Mouse (Mus musculus) embryonic facial prominence, embryonic 13.5 days (tissue): ENCODE measurements at regions not wholly inside any gene's neighbourhood (a gene's known extent, or its start where the extent isn't known, plus 50 kb on each side); places are given as distances from the start of the nearest gene placed in this dataset.

Experiments used
- ATAC-seq: fragments of 200-750 bp; cut with Nextera tagmentation; 2 replicates; pipeline ENCODE4 v1.8.0; 2017; ENCODE audit warnings: low read depth; ENCODE audit not compliant: insufficient number of reproducible peaks, insufficient read depth, low FRiP score, low TSS enrichment
- H3K27ac ChIP-seq: fragments of 300-500 bp; sonication (generic); 2 replicates; pipeline ENCODE4 v1.5.1; 2015; ENCODE audit warnings: moderate library complexity, mild to moderate bottlenecking, inconsistent platforms
- H3K27me3 ChIP-seq: fragments of 300-500 bp; sonication (generic); 2 replicates; pipeline ENCODE4 v1.6.1; 2015; ENCODE audit warnings: mild to moderate bottlenecking, inconsistent platforms
- H3K36me3 ChIP-seq: fragments of 300-500 bp; sonication (generic); 2 replicates; pipeline ENCODE4 v1.6.1; 2015; ENCODE audit warnings: mild to moderate bottlenecking, inconsistent platforms
- H3K4me1 ChIP-seq: fragments of 300-500 bp; sonication (generic); 2 replicates; pipeline ENCODE4 v1.6.1; 2015; ENCODE audit warnings: inconsistent platforms
- H3K4me2 ChIP-seq: fragments of 300-500 bp; sonication (generic); 2 replicates; pipeline ENCODE4 v1.6.1; 2015; ENCODE audit warnings: moderate library complexity, mild to moderate bottlenecking, inconsistent platforms
- H3K4me3 ChIP-seq: fragments of 300-500 bp; sonication (generic); 2 replicates; pipeline ENCODE4 v1.5.1; 2015; ENCODE audit warnings: mild to moderate bottlenecking, inconsistent platforms
- H3K9ac ChIP-seq: fragments of 300-500 bp; sonication (generic); 2 replicates; pipeline ENCODE4 v1.6.1; 2015; ENCODE audit warnings: mild to moderate bottlenecking, inconsistent platforms
- H3K9me3 ChIP-seq: fragments of 300-500 bp; sonication (generic); 2 replicates; pipeline ENCODE4 v1.6.1; 2016; ENCODE audit warnings: inconsistent platforms
- WGBS: fragments of 180-500 bp; shearing (Covaris S2); methylation state at CpG from one replicate; pipeline ENCODE4 v1.1.7; 2015; ENCODE audit warnings: mixed read lengths; 5-methylcytosine and 5-hydroxymethylcytosine counted together

- no peak for ATAC-seq
- Histone ChIP-seq H3K4me3 (no peak overlapping the region), H3K4me2 (no peak overlapping the region), H3K4me1 (no peaks in the 10 kb centered on the region), H3K9me3 (no peaks in the 10 kb centered on the region), H3K36me3 (no peaks in the 10 kb centered on the region), H3K9ac (no peak overlapping the region), H3K27ac (no peak overlapping the region), H3K27me3 (no peaks in the 10 kb centered on the region)
Observed at GRCm38 (mm10) chr2:46242806-46243205, 1125.6 kb upstream of the Zeb2 start.

DNA sequence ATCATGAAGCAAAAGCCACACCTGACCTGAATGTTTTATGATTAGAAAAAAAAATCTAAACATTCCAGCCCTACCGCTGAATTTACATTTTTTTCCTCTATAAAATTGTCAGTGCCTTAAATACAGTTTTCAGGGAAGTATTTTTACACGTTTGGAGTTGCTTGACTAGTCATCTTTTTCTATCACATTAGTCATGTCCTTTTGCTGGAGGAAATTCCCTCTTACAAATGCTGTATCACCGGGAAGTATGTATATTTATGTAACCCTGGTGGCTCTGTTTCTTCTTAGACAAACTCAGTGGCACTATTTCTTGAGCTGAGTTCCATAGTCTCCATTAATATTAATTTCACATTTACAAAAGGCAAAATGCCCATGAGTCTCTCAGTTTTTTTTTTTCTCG is 1122.7 kb upstream of the Zeb2 start:
- WGBS = 68% methylated on average over 4 of the region's 4 CpGs
- Histone ChIP-seq H3K27me3 (no peaks in the 10 kb centered on the region), H3K9ac (no peak overlapping the region), H3K9me3 (no peaks in the 10 kb centered on the region), H3K27ac (no peak overlapping the region), H3K4me1 (no peaks in the 10 kb centered on the region), H3K36me3 (no peaks in the 10 kb centered on the region), H3K4me2 (no peak overlapping the region), H3K4me3 (no peak overlapping the region)
- ATAC-seq = no peak

- Histone ChIP-seq H3K27me3 (no peaks in the 10 kb centered on the region), H3K27ac (no peak overlapping the region), H3K4me1 (no peaks in the 10 kb centered on the region), H3K9me3 (no peaks in the 10 kb centered on the region), H3K4me3 (no peak overlapping the region), H3K36me3 (no peaks in the 10 kb centered on the region), H3K4me2 (no peak overlapping the region), H3K9ac (no peak overlapping the region)
- 75% methylated on average over 2 of the region's 2 CpGs for WGBS
- ATAC-seq = no peak
Observed at GRCm38 (mm10) chr2:46230791-46231450, 1113.7 kb upstream of the Zeb2 start.

GRCm38 (mm10) chr2:46218336-46218957 is 1101.3 kb upstream of the Zeb2 start:
- no peak overlapping the region for H3K27ac ChIP-seq
- ATAC-seq = no peak
- no peaks in the 10 kb centered on the region for H3K27me3 ChIP-seq
- H3K4me2 ChIP-seq = no peak overlapping the region
- no peak overlapping the region for H3K9ac ChIP-seq
- no peaks in the 10 kb centered on the region for H3K9me3 ChIP-seq
- WGBS = 94% methylated on average over 7 of the region's 7 CpGs
- H3K4me3 ChIP-seq = no peak overlapping the region
- no peaks in the 10 kb centered on the region for H3K36me3 ChIP-seq
- H3K4me1 ChIP-seq = no peaks in the 10 kb centered on the region

DNA sequence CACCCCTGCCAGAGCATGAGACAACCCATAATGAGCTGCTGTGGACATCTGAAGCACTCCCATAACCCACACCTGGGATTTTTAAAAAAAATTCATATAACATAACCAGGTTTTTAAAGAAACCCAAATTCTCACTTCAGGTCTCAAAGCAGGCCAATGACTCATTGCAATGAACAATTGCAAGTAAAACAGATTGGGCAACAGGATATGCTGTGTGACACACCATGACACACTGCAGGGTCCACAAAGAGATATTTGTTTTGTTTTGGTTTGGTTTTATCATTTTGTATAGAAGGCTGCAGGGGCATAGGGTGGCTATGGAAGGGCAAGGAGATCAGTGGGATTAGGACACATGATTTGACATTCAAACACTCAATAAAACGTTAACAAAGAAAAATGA is 1082.1 kb upstream of the Zeb2 start:
- ATAC-seq = no peak
- H3K36me3 ChIP-seq = no peaks in the 10 kb centered on the region
- H3K9ac ChIP-seq = no peak overlapping the region

GRCm38 (mm10) chr2:46187265-46187888 is 1070.2 kb upstream of the Zeb2 start:
- Histone ChIP-seq H3K4me1 (0 out of 2 replicates have a peak, but pooled peaks cover 5% of the 10 kb centered on the region), H3K27me3 (no peaks in the 10 kb centered on the region), H3K36me3 (no peaks in the 10 kb centered on the region), H3K4me2 (no peak overlapping the region), H3K4me3 (no peak overlapping the region), H3K27ac (no peak overlapping the region; the same call in 1 of the 2 replicates), H3K9ac (no peak overlapping the region), H3K9me3 (no peaks in the 10 kb centered on the region)
- ATAC-seq = 0 out of 2 replicates have a peak, but pooled peaks have one; percentile 43

More for the DNA sequence above, 1082.1 kb upstream of the Zeb2 start:
- WGBS = 61% methylated on average over 1 of the region's 1 CpGs
- no peak overlapping the region for H3K27ac ChIP-seq
- no peaks in the 10 kb centered on the region for H3K27me3 ChIP-seq
- H3K4me3 ChIP-seq = no peak overlapping the region
- H3K4me2 ChIP-seq = no peak overlapping the region
- no peaks in the 10 kb centered on the region for H3K9me3 ChIP-seq
- no peaks in the 10 kb centered on the region for H3K4me1 ChIP-seq

- H3K4me1 ChIP-seq = 0 out of 2 replicates have a peak, but pooled peaks cover 5% of the 10 kb centered on the region
- no peak overlapping the region for H3K27ac ChIP-seq
- no peaks in the 10 kb centered on the region for H3K9me3 ChIP-seq
- no peaks in the 10 kb centered on the region for H3K27me3 ChIP-seq
- H3K4me3 ChIP-seq = no peak overlapping the region
- H3K4me2 ChIP-seq = no peak overlapping the region
- no peaks in the 10 kb centered on the region for H3K36me3 ChIP-seq
- no peak overlapping the region for H3K9ac ChIP-seq
- WGBS = 27% methylated on average over 2 of the region's 2 CpGs
- no peak for ATAC-seq
Observed at GRCm38 (mm10) chr2:46183241-46183640, 1066.0 kb upstream of the Zeb2 start.

GRCm38 (mm10) chr2:46179741-46180140 is 1062.5 kb upstream of the Zeb2 start:
- no peak for ATAC-seq
- Histone ChIP-seq H3K4me3 (no peak overlapping the region), H3K36me3 (no peaks in the 10 kb centered on the region), H3K27ac (no peak overlapping the region), H3K9me3 (no peaks in the 10 kb centered on the region), H3K27me3 (no peaks in the 10 kb centered on the region), H3K4me2 (no peak overlapping the region), H3K4me1 (0 out of 2 replicates have a peak, but pooled peaks cover 5% of the 10 kb centered on the region), H3K9ac (no peak overlapping the region)
- 50% methylated on average over 4 of the region's 4 CpGs for WGBS

GRCm38 (mm10) chr2:46168488-46168887 is 1051.3 kb upstream of the Zeb2 start:
- H3K4me1 ChIP-seq = no peaks in the 10 kb centered on the region
- H3K4me2 ChIP-seq = no peak overlapping the region
- no peaks in the 10 kb centered on the region for H3K36me3 ChIP-seq
- no peaks in the 10 kb centered on the region for H3K9me3 ChIP-seq
- no peak for ATAC-seq
- H3K27me3 ChIP-seq = 0 out of 2 replicates have a peak, but pooled peaks cover 2% of the 10 kb centered on the region
- no peak overlapping the region for H3K9ac ChIP-seq
- no peak overlapping the region for H3K4me3 ChIP-seq
- H3K27ac ChIP-seq = no peak overlapping the region
- 39% methylated on average over 1 of the region's 1 CpGs for WGBS

GRCm38 (mm10) chr2:46149848-46150247 is 1032.7 kb upstream of the Zeb2 start:
- H3K27me3 ChIP-seq = no peaks in the 10 kb centered on the region
- H3K4me3 ChIP-seq = no peak overlapping the region
- H3K9me3 ChIP-seq = no peaks in the 10 kb centered on the region
- H3K9ac ChIP-seq = no peak overlapping the region
- ATAC-seq = no peak
- H3K4me1 ChIP-seq = no peaks in the 10 kb centered on the region
- no peak overlapping the region for H3K4me2 ChIP-seq
- H3K36me3 ChIP-seq = no peaks in the 10 kb centered on the region
- H3K27ac ChIP-seq = no peak overlapping the region
- 90% methylated on average over 3 of the region's 3 CpGs for WGBS

DNA sequence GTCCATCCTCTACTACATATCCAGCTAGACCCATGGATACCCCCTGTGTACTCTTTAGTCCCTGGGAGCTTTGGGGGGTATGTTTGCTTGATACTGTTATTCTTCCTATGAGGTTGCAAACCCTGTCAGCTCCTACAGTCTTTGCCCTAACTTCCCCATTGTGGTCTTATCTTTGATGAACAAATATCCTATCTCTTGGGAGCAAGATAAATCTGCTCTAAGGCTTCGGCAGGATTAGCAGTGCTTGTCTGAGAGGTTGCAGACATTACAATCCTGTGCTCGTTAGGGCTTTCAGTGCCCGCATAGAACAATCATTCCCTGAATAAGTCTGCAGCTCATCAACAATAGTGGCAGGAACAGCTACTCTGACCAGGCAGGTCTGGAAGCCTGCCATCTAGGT is 1002.7 kb upstream of the Zeb2 start:
- H3K4me1 ChIP-seq = no peaks in the 10 kb centered on the region
- H3K4me3 ChIP-seq = no peak overlapping the region
- H3K27me3 ChIP-seq = no peaks in the 10 kb centered on the region
- no peak overlapping the region for H3K27ac ChIP-seq
- no peak overlapping the region for H3K9ac ChIP-seq
- H3K4me2 ChIP-seq = no peak overlapping the region
- no peaks in the 10 kb centered on the region for H3K36me3 ChIP-seq
- no peaks in the 10 kb centered on the region for H3K9me3 ChIP-seq
- ATAC-seq = no peak
- WGBS = 63% methylated on average over 3 of the region's 3 CpGs

- Histone ChIP-seq H3K9ac (no peak overlapping the region), H3K27me3 (no peaks in the 10 kb centered on the region), H3K36me3 (no peaks in the 10 kb centered on the region), H3K9me3 (no peaks in the 10 kb centered on the region), H3K4me2 (no peak overlapping the region), H3K4me1 (no peaks in the 10 kb centered on the region), H3K4me3 (no peak overlapping the region), H3K27ac (no peak overlapping the region)
- ATAC-seq = no peak
Observed at GRCm38 (mm10) chr2:46106991-46107390, 989.8 kb upstream of the Zeb2 start.
